Mouse (Mus musculus) myocyte (in vitro differentiated cells): ENCODE results near the gene Anxa11.

ENCODE experiments used
- E2F4 ChIP-seq: IDR thresholded peaks from one replicate; pipeline ENCODE4 v1.6.1; 2011; ENCODE audit warnings: mild to moderate bottlenecking, control low read depth, moderate library complexity; ENCODE audit not compliant: insufficient read depth
- MAX ChIP-seq: IDR thresholded peaks from one replicate; pipeline ENCODE4 v1.6.1; 2011; ENCODE audit warnings: low read depth, mild to moderate bottlenecking, control low read depth

DNA sequence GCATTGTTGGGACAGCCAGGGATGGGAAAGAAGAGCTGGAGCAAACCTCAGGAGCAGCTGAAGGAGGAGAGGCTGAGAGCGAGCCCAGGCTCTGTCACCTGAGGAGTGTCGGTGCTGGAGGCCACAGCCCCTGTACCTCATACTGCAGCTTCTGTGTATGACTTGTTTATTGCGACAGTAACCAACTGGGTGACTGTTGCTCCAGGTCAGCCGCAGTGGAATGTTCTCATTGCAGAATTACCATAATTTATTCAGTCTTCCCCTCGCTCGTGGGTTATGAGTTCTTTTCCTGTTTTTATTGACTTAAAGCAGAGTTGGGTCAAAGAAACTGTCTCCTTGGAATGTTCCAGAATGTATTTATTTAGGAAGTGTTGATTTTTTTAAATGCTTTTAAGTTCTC lies 6.3 kb downstream of the Anxa11 start:
- no peak for TF ChIP-seq MAX
- no peak for TF ChIP-seq E2F4
